Mouse (Mus musculus) myocyte (in vitro differentiated cells): ENCODE data around the gene Txndc2. TPM values are rescaled to one million over a fixed set of nuclear protein-coding genes. Genes with fewer than 3 reads are reported as not detected.

Source experiments
- H3K27me3 ChIP-seq: one replicate; pipeline ENCODE4 v1.6.1; 2011; ENCODE audit not compliant: control insufficient read depth, insufficient read depth, insufficient read length
- H3K36me3 ChIP-seq: one replicate; pipeline ENCODE4 v1.6.1; 2011; ENCODE audit not compliant: control insufficient read depth, insufficient read depth
- H3K4me2 ChIP-seq: one replicate; pipeline ENCODE4 v1.6.1; 2011; ENCODE audit warnings: low read depth, control low read depth
- H3K4me3 ChIP-seq: one replicate; pipeline ENCODE4 v1.5.1; 2011; ENCODE audit warnings: mild to moderate bottlenecking, control low read depth, moderate library complexity
- H3K79me2 ChIP-seq: one replicate; pipeline ENCODE4 v1.6.1; 2011; ENCODE audit not compliant: control insufficient read depth, insufficient read depth
- H3ac ChIP-seq: one replicate; pipeline ENCODE4 v1.6.1; 2011; ENCODE audit not compliant: control insufficient read depth, insufficient read length
- CEBPB ChIP-seq: IDR thresholded peaks from 2 replicates; pipeline ENCODE4 v1.6.1; 2011; ENCODE audit warnings: mild to moderate bottlenecking, moderate library complexity; ENCODE audit not compliant: poor library complexity, insufficient read depth, severe bottlenecking
- E2F4 ChIP-seq: IDR thresholded peaks from one replicate; pipeline ENCODE4 v1.6.1; 2011; ENCODE audit warnings: mild to moderate bottlenecking, control low read depth, moderate library complexity; ENCODE audit not compliant: insufficient read depth
- MAX ChIP-seq: IDR thresholded peaks from one replicate; pipeline ENCODE4 v1.6.1; 2011; ENCODE audit warnings: low read depth, mild to moderate bottlenecking, control low read depth
- MYOD1 ChIP-seq, 3 experiments: IDR thresholded peaks; one replicate each; pipeline ENCODE4 v1.6.1; 2011; ENCODE audit warnings: control low read depth in 2 of 3, low read depth in 2 of 3, mild to moderate bottlenecking in 2 of 3, moderate library complexity in 1 of 3; ENCODE audit not compliant: insufficient read length in 2 of 3, control insufficient read depth in 1 of 3
- MYOG ChIP-seq, 3 experiments: IDR thresholded peaks; one replicate each; pipeline ENCODE4 v1.6.1; 2011; ENCODE audit warnings: control low read depth in 2 of 3, low read depth in 2 of 3, mild to moderate bottlenecking in 2 of 3; ENCODE audit not compliant: insufficient read length in 2 of 3, control insufficient read depth in 1 of 3, insufficient read depth in 1 of 3
- POLR2A ChIP-seq: IDR thresholded peaks from one replicate; pipeline ENCODE4 v1.6.1; 2011; ENCODE audit warnings: low read depth, mild to moderate bottlenecking, control low read depth, moderate library complexity; ENCODE audit not compliant: insufficient read length
- POLR2AphosphoS2 ChIP-seq: IDR thresholded peaks from one replicate; pipeline ENCODE4 v1.6.1; 2011; ENCODE audit warnings: low read depth, control low read depth; ENCODE audit not compliant: insufficient read length
- REST ChIP-seq: IDR thresholded peaks from one replicate; pipeline ENCODE4 v1.6.1; 2011; ENCODE audit warnings: mild to moderate bottlenecking, control low read depth, moderate library complexity; ENCODE audit not compliant: insufficient read depth, insufficient read length
- SRF ChIP-seq: IDR thresholded peaks from one replicate; pipeline ENCODE4 v1.6.1; 2011; ENCODE audit warnings: low read depth; ENCODE audit not compliant: control insufficient read depth, insufficient read length
- TCF12 ChIP-seq: IDR thresholded peaks from one replicate; pipeline ENCODE4 v1.6.1; 2011; ENCODE audit warnings: mild to moderate bottlenecking, control low read depth; ENCODE audit not compliant: poor library complexity, insufficient read depth, severe bottlenecking
- TCF3 ChIP-seq: IDR thresholded peaks from one replicate; pipeline ENCODE4 v1.6.1; 2011; ENCODE audit warnings: low read depth, control low read depth; ENCODE audit not compliant: insufficient read length
- USF1 ChIP-seq: IDR thresholded peaks from one replicate; pipeline ENCODE4 v1.6.1; 2011; ENCODE audit warnings: low read depth, mild to moderate bottlenecking, control low read depth, moderate library complexity
- polyA plus RNA-seq: library from polyadenylated mRNA; unstranded; fragments of >200 nt; fragmentation: generic; extraction: Trizol; gene quantifications from one replicate; pipeline ENCODE4 v1.2.1, GENCODE M21; 2012; ENCODE audit warnings: missing spikeins

Gene Txndc2
- polyA plus RNA-seq, 1 experiment, result 0.04 TPM

DNA sequence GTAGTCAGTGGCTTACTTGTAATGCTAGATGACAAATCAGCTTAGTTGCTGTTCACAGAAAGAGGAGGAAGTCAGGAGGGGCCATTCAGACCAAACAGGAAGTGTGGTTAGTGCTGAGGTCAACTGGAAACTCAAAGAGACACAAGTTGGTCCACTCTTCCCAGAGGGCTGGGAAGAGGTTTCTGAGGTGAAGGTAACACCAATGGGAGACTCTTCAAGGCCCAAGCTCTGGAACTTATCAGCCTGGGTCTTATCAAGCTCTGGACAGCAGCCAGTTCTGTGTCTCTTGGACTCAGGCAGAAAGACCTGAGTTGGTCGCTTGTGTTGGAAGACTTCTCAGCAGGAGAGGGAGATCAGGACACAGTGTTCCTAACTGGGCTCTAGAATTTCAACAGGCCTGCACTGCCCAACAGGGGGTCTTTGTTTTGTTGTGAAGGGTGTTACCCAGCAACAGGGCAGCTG lies 32.8 kb upstream of the Txndc2 start:
- Histone ChIP-seq H3K4me3 (no peak overlapping the region), H3K27me3 (no peaks in the 10 kb centered on the region), H3K4me2 (no peak overlapping the region), H3K36me3 (peaks cover 20% of the 10 kb centered on the region), H3ac (no peak overlapping the region), H3K79me2 (no peaks in the 10 kb centered on the region)
- TF ChIP-seq MYOG (IDR thresholded peaks at IDR 0.05; ENCODE audit: control insufficient read depth in 1 of 3, insufficient read depth in 1 of 3, insufficient read length in 2 of 3, low read depth in 2 of 3) (no peak), SRF (no peak), MYOD1 (IDR thresholded peaks at IDR 0.05; ENCODE audit: control insufficient read depth in 1 of 3, insufficient read length in 2 of 3, low read depth in 2 of 3) (no peak), POLR2AphosphoS2 (no peak)

DNA sequence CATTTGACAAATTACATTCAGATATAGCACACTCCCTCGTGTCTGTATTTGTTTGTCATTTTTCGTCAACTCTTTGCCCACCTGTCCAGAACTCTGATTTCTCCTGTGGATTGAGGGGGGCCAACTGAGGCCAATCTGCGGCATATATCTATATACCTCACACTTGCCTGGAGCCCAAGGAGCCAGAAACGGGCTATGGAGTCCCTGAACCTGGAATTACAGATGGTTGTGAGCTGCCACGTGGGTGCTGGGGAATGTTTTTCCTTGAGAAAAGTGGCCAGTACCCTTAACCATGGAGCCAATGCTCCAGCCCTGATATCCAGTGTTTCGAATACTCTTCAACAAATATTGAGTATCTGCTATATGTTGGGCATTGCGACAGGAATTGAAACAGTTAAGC lies 31.0 kb upstream of the Txndc2 start:
- Histone ChIP-seq H3K36me3 (peaks cover 18% of the 10 kb centered on the region), H3K4me3 (no peak overlapping the region), H3K27me3 (no peaks in the 10 kb centered on the region), H3K79me2 (no peaks in the 10 kb centered on the region), H3K4me2 (no peak overlapping the region), H3ac (no peak overlapping the region)
- no peak for TF ChIP-seq USF1
- no peak for TF ChIP-seq MAX
- no peak for TF ChIP-seq E2F4
- no peak for TF ChIP-seq CEBPB
- no peak for TF ChIP-seq MYOD1 (IDR thresholded peaks at IDR 0.05; ENCODE audit: control insufficient read depth in 1 of 3, insufficient read length in 2 of 3, low read depth in 2 of 3)
- no peak for TF ChIP-seq SRF
- no peak for TF ChIP-seq REST
- TF ChIP-seq POLR2A, result no peak
- no peak for TF ChIP-seq TCF12
- TF ChIP-seq MYOG (IDR thresholded peaks at IDR 0.05; ENCODE audit: control insufficient read depth in 1 of 3, insufficient read depth in 1 of 3, insufficient read length in 2 of 3, low read depth in 2 of 3), result no peak
- TF ChIP-seq POLR2AphosphoS2, result no peak
- TF ChIP-seq TCF3, result no peak

DNA sequence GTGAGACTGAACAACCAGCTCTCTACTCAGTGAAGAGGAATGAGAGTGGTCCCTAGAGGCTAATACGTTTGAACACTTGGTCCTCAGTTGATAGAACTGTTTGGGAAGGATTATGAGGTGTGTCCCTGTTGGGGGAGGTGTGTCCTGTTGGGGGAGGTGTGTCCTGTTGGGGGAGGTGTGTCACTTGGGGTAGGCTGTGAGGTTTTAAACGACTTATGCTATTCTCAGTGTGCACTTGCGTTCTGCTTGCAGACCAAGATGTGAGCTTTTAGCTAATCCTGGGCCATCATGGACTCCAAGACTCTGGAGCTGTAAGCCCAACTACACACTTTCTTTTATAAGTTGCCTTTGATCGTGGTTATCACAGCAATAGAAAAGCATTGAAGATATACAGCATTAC lies 27.1 kb upstream of the Txndc2 start:
- H3K79me2 ChIP-seq, result peaks cover 13% of the 10 kb centered on the region
- H3K27me3 ChIP-seq, result no peaks in the 10 kb centered on the region
- no peak overlapping the region for H3K4me2 ChIP-seq
- H3K36me3 ChIP-seq, result peaks cover 5% of the 10 kb centered on the region
- TF ChIP-seq TCF12 (no peak), TCF3 (no peak), POLR2AphosphoS2 (no peak), POLR2A (no peak)
- H3ac ChIP-seq, result no peak overlapping the region
- no peak overlapping the region for H3K4me3 ChIP-seq

DNA sequence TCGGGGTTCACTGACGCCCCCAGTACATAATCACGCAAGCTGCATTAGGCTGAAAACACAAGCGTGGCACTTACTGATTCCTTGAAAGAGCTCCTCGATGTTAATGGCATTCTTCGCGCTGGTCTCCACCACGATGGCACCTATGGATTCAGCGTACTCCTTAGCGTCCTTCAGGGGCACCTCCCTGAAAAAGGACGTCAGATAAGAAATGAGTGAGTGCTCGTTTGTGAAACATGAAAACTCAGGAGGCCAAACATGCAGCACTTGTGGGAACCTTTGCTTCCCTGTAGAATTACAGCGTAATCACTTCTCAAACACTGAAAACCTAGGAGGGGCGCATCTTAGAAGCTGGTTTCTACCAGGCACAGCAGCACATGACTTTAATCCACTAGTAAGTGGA lies 25.8 kb upstream of the Txndc2 start:
- Histone ChIP-seq H3ac (no peak overlapping the region), H3K36me3 (no peaks in the 10 kb centered on the region), H3K4me2 (no peak overlapping the region), H3K79me2 (peaks cover 19% of the 10 kb centered on the region), H3K27me3 (no peaks in the 10 kb centered on the region), H3K4me3 (no peak overlapping the region)
- TF ChIP-seq SRF, result no peak
- no peak for TF ChIP-seq USF1
- no peak for TF ChIP-seq CEBPB
- TF ChIP-seq TCF3, result no peak
- no peak for TF ChIP-seq POLR2A
- TF ChIP-seq MAX, result no peak
- no peak for TF ChIP-seq TCF12
- TF ChIP-seq E2F4, result no peak
- no peak for TF ChIP-seq REST
- TF ChIP-seq MYOD1 (IDR thresholded peaks at IDR 0.05; ENCODE audit: control insufficient read depth in 1 of 3, insufficient read length in 2 of 3, low read depth in 2 of 3), result no peak
- no peak for TF ChIP-seq MYOG (IDR thresholded peaks at IDR 0.05; ENCODE audit: control insufficient read depth in 1 of 3, insufficient read depth in 1 of 3, insufficient read length in 2 of 3, low read depth in 2 of 3)
- no peak for TF ChIP-seq POLR2AphosphoS2

DNA sequence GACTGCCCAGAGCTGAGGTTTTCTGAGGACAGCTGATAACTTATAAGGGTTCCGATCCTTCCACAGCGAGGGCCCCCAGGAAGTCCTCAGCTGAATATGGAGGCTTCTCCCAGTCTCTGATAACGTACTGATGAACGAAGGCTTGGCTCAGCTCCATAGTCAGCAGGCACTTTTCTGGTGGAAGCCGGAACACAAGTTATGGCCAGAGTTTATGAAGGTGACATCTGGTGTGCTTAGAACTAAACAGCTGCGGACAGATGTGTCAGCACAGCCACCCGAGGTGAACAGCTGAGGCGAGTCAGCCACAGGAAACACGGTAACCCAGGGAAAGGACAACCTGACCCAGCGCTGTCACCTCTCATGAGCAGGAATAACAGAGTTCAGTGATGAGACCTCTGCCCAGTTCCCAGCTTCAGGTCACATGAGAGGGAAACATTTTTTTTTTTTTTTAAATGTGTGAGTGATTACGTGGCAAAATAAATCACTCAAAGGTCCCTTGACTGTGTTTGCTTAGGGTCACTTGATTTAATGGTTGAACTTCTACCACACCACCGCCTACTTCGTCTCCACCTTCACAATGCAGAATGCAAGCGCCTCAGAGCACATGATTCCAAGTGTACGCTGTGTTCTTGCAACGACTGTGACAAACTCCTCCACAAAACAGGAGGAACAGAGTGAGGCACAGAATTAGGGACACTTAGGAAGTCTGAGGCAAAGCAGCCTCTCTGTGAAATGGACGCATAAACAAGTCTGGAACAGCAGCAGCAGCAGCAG lies 24.6 kb upstream of the Txndc2 start:
- TF ChIP-seq TCF12 (peak; percentile 29), REST (no peak), POLR2A (no peak), SRF (no peak), POLR2AphosphoS2 (no peak), MYOD1 (IDR thresholded peaks at IDR 0.05; ENCODE audit: control insufficient read depth in 1 of 3, insufficient read length in 2 of 3, low read depth in 2 of 3) (peak; percentile 53 to 92 (median 85)), E2F4 (no peak), MAX (no peak), MYOG (IDR thresholded peaks at IDR 0.05; ENCODE audit: control insufficient read depth in 1 of 3, insufficient read depth in 1 of 3, insufficient read length in 2 of 3, low read depth in 2 of 3) (peak in 2 of 3 experiments; percentile 14 to 79), USF1 (peak; percentile 30), CEBPB (no peak), TCF3 (peak; percentile 87)
- H3K4me2 ChIP-seq, result peak overlapping the region; percentile 20
- no peak overlapping the region for H3ac ChIP-seq
- H3K27me3 ChIP-seq, result no peaks in the 10 kb centered on the region
- peaks cover 19% of the 10 kb centered on the region for H3K79me2 ChIP-seq
- no peak overlapping the region for H3K4me3 ChIP-seq
- no peaks in the 10 kb centered on the region for H3K36me3 ChIP-seq
